Mouse (Mus musculus): Measurements from ENCODE around the gene Terb1. TPM values are rescaled to one million over a fixed set of nuclear protein-coding genes. Genes with fewer than 3 reads are reported as not detected.

Gene Terb1
- total RNA-seq, 1 experiment from 2014 or later: not detected

- DNase-seq: no peak
These were observed 98.2 kb downstream of the Terb1 start for GRCm38 (mm10) chr8:104411468-104411867.

- DNase-seq: no peak
These were observed 99.0 kb downstream of the Terb1 start for GRCm38 (mm10) chr8:104410628-104411273.

- DNase-seq: no peak
These were observed 101.2 kb downstream of the Terb1 start for GRCm38 (mm10) chr8:104408328-104409110.

GRCm38 (mm10) chr8:104406340-104407128 lies 103.2 kb downstream of the Terb1 start:
- DNase-seq: no peak

GRCm38 (mm10) chr8:104405430-104406187 lies 104.1 kb downstream of the Terb1 start:
- DNase-seq: no peak

GRCm38 (mm10) chr8:104403596-104403995 lies 106.1 kb downstream of the Terb1 start:
- DNase-seq: no peak

Other genes with a start within 250 kb of the Terb1 start
- 0.97 and 3.6 TPM in 2 replicates for gene Cmtm2a, start 216.7 kb downstream of the Terb1 start, total RNA-seq (2021)
- not detected in 2 replicates for gene Gm45711, start 199.8 kb downstream of the Terb1 start, total RNA-seq (2021)
- gene Cmtm1, start 199.8 kb downstream of the Terb1 start, total RNA-seq (2021): 0.52 and 1.0 TPM in 2 replicates
- gene Gm11020, start 188.3 kb downstream of the Terb1 start, total RNA-seq (2021): not detected in 2 replicates
- gene Cmtm2b, start 187.7 kb downstream of the Terb1 start, total RNA-seq (2021): not detected in 2 replicates
- gene Cmtm3, start 170.5 kb downstream of the Terb1 start, total RNA-seq (2021): 73.6 and 85.9 TPM in 2 replicates
- gene Cmtm4, start 114.1 kb downstream of the Terb1 start, total RNA-seq (2021): 44.4 and 46.0 TPM in 2 replicates
- 138 and 198 TPM in 2 replicates for gene Dync1li2, start 66.9 kb downstream of the Terb1 start, total RNA-seq (2021)
- gene Nae1, start 24.7 kb upstream of the Terb1 start, total RNA-seq (2021): 39.4 and 43.1 TPM in 2 replicates
- 2.3 and 2.6 TPM in 2 replicates for gene Car7, start 24.8 kb upstream of the Terb1 start, total RNA-seq (2021)
- 31.0 and 32.4 TPM in 2 replicates for gene Pdp2, start 81.5 kb upstream of the Terb1 start, total RNA-seq (2021)
- not detected in 2 replicates for gene Cdh16, start 114.5 kb upstream of the Terb1 start, total RNA-seq (2021)
- gene Rrad, start 121.4 kb upstream of the Terb1 start, total RNA-seq (2021): 3.9 TPM in 2 replicates
- 44.1 and 62.7 TPM in 2 replicates for gene Ciao2b, start 132.1 kb upstream of the Terb1 start, total RNA-seq (2021)
- 2.0 TPM in 1 of 2 replicates, not detected in the other for gene Ces2a, start 224.1 kb upstream of the Terb1 start, total RNA-seq (2021)